ENCODE assay signal across 16 mouse cellular contexts in the genomic region with DNA sequence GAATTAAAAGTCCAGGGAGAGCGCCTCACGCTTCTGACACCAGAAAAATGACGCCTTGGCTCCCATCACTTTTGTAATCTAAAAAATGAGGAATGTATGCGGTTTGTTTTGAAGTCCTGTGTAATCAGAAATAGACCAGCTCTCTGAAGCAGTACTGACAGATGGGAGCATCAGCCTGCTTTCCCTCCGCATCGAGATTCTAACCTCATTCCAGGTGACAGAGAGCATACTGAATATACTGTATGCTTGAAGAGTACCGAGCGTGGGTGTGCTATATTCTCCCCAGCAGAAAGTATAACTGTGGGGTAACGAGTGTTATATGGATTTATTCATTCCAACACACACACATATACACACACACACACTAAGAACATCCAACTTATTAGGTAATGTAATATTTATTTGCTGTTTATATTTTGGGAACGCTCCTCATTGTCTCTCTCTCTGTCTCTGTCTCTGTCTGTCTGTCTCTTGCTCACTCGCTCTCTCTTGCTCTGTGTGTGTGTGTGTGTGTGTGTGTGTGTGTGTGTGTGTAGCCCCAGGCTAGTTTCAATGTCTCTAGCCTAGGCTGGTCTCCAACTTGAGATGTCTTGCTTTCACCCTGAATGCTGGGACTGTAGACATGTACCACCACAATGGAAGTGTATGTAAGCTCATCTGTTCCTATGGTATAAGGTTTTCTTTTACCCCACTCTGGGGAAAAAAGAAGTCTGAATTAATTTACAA.
DNase-seq lines count a peak whose midpoint lies in the region; ATAC-seq and TF ChIP-seq lines count a peak whose summit lies in the region.
"Had no signal": no experiment of that assay in that cellular context is flagged by ENCODE, and none has a peak within 500 bp of the region (broad histone marks: within the 10 kb centered on the region; RNA-seq: fewer than 3 reads in every experiment).

No protein-coding gene starts in this region.

- ATAC-seq in frontal cortex, adult (ENCODE audit: low TSS enrichment), result peak; percentile 63
- peak; percentile 12; the same call in 1 of the 2 replicates for ATAC-seq in midbrain, embryonic 11.5 days (ENCODE audit: low FRiP score)
- peak; percentile 7; the same call in 1 of the 2 replicates for ATAC-seq in hindbrain, embryonic 15.5 days (ENCODE audit: low FRiP score, low read depth)
- ATAC-seq in midbrain, postnatal 0 days (ENCODE audit: low FRiP score), result peak; percentile 62; the same call in 1 of the 2 replicates

- no peaks in the 10 kb centered on the region for H3K9me3 ChIP-seq in midbrain, embryonic 11.5 days (ENCODE audit: control insufficient read depth, low read length)
- no peaks in the 10 kb centered on the region for H3K9me3 ChIP-seq in midbrain, embryonic 10.5 days (replicated peaks)
- no peaks in the 10 kb centered on the region for H3K9me3 ChIP-seq in hindbrain, embryonic 15.5 days
- no peaks in the 10 kb centered on the region for H3K9me3 ChIP-seq in midbrain, postnatal 0 days (ENCODE audit: low read length)
- H3K9me3 ChIP-seq: embryonic facial prominence, embryonic 13.5 days; kidney, embryonic 15.5 days; neural tube, embryonic 13.5 days had no signal

- no peak overlapping the region for H3K27ac ChIP-seq in midbrain, embryonic 11.5 days (ENCODE audit: low read depth, low read length)
- H3K27ac ChIP-seq in midbrain, embryonic 10.5 days (replicated peaks), result no peak overlapping the region
- 0 out of 2 replicates have a peak overlapping the region, but pooled peaks have one; percentile 43 for H3K27ac ChIP-seq in hindbrain, embryonic 15.5 days (replicated peaks)
- H3K27ac ChIP-seq in midbrain, postnatal 0 days (ENCODE audit: low read depth, low read length), result no peak overlapping the region
- H3K27ac ChIP-seq: embryonic facial prominence, embryonic 13.5 days; kidney, embryonic 15.5 days; neural tube, embryonic 13.5 days had no signal

- H3K27me3 ChIP-seq in midbrain, embryonic 11.5 days (ENCODE audit: control insufficient read depth, insufficient read depth, low read length), result no peaks in the 10 kb centered on the region
- no peaks in the 10 kb centered on the region for H3K27me3 ChIP-seq in midbrain, embryonic 10.5 days (ENCODE audit: low read depth, poor library complexity, severe bottlenecking)
- no peaks in the 10 kb centered on the region for H3K27me3 ChIP-seq in hindbrain, embryonic 15.5 days
- H3K27me3 ChIP-seq in midbrain, postnatal 0 days (ENCODE audit: insufficient read depth, low read length), result no peaks in the 10 kb centered on the region
- H3K27me3 ChIP-seq: embryonic facial prominence, embryonic 13.5 days; kidney, embryonic 15.5 days; neural tube, embryonic 13.5 days had no signal

- no peak overlapping the region for H3K9ac ChIP-seq in midbrain, embryonic 11.5 days (ENCODE audit: low read length)
- H3K9ac ChIP-seq in hindbrain, embryonic 15.5 days, result no peak overlapping the region
- no peak overlapping the region for H3K9ac ChIP-seq in midbrain, postnatal 0 days (replicated peaks; ENCODE audit: low read length, poor library complexity, severe bottlenecking)
- H3K9ac ChIP-seq: embryonic facial prominence, embryonic 13.5 days; kidney, embryonic 15.5 days; neural tube, embryonic 13.5 days had no signal

- H3K4me2 ChIP-seq in midbrain, embryonic 11.5 days, result no peak overlapping the region
- H3K4me2 ChIP-seq in hindbrain, embryonic 15.5 days, result no peak overlapping the region
- H3K4me2 ChIP-seq in midbrain, postnatal 0 days (ENCODE audit: low read depth, low read length, poor library complexity, severe bottlenecking), result no peak overlapping the region
- H3K4me2 ChIP-seq: embryonic facial prominence, embryonic 13.5 days; kidney, embryonic 15.5 days; neural tube, embryonic 13.5 days had no signal

- H3K36me3 ChIP-seq in midbrain, embryonic 11.5 days (ENCODE audit: control insufficient read depth, insufficient read depth, low read length), result no peaks in the 10 kb centered on the region
- peaks cover 12% of the 10 kb centered on the region; the same call in 1 of the 2 replicates for H3K36me3 ChIP-seq in midbrain, embryonic 10.5 days
- H3K36me3 ChIP-seq in hindbrain, embryonic 15.5 days, result no peaks in the 10 kb centered on the region
- H3K36me3 ChIP-seq in midbrain, postnatal 0 days (ENCODE audit: insufficient read depth, low read length), result 0 out of 2 replicates have a peak, but pooled peaks cover 3% of the 10 kb centered on the region
- H3K36me3 ChIP-seq: embryonic facial prominence, embryonic 13.5 days; kidney, embryonic 15.5 days had no signal

- DNase-seq in frontal cortex, postnatal 25 days (ENCODE audit: low spot score in 2 of 2), result no peak
- no peak for DNase-seq in midbrain, embryonic 11.5 days (ENCODE audit: low spot score, missing footprints)
- DNase-seq in midbrain, embryonic 10.5 days (ENCODE audit: low spot score), result no peak
- DNase-seq in midbrain, postnatal 0 days (ENCODE audit: low spot score), result no peak
- no peak for DNase-seq in adrenal gland, postnatal 25 days
- DNase-seq: cerebellum, adult 11 months; cerebellum, postnatal 36 days; gastrocnemius, postnatal 10 days; lung, postnatal 14 days; spleen, adult 18-20 months; thymus, postnatal 25 days had no signal

- no peak for TF ChIP-seq CTCF in midbrain, postnatal 0 days (IDR thresholded peaks at IDR 0.05)

- WGBS in midbrain, embryonic 11.5 days, result 92% methylated on average over 11 of the region's 11 CpGs
- WGBS in midbrain, embryonic 10.5 days, result 92% methylated on average over 11 of the region's 11 CpGs
- WGBS in hindbrain, embryonic 15.5 days, result 83% methylated on average over 11 of the region's 11 CpGs
- 73% methylated on average over 11 of the region's 11 CpGs for WGBS in midbrain, postnatal 0 days

- peaks cover 2% of the 10 kb centered on the region; the same call in 1 of the 2 replicates for H3K4me1 ChIP-seq in midbrain, embryonic 11.5 days (ENCODE audit: control insufficient read depth, insufficient read depth, low read length)
- peaks cover 10% of the 10 kb centered on the region for H3K4me1 ChIP-seq in midbrain, embryonic 10.5 days
- H3K4me1 ChIP-seq in hindbrain, embryonic 15.5 days (replicated peaks), result peaks cover 24% of the 10 kb centered on the region
- H3K4me1 ChIP-seq in midbrain, postnatal 0 days (ENCODE audit: insufficient read depth, low read length), result 0 out of 2 replicates have a peak, but pooled peaks cover 3% of the 10 kb centered on the region

- H3K4me3 ChIP-seq in midbrain, embryonic 11.5 days (ENCODE audit: low read depth, low read length), result no peak overlapping the region
- no peak overlapping the region for H3K4me3 ChIP-seq in midbrain, embryonic 10.5 days
- H3K4me3 ChIP-seq in hindbrain, embryonic 15.5 days, result no peak overlapping the region
- no peak overlapping the region for H3K4me3 ChIP-seq in midbrain, postnatal 0 days (ENCODE audit: low read depth, low read length)
- H3K4me3 ChIP-seq: embryonic facial prominence, embryonic 13.5 days; kidney, embryonic 15.5 days; neural tube, embryonic 13.5 days had no signal

Comparison
In these comparisons a context has a peak if more than half of its experiments do, and no peak if none do; other contexts are left out.
1. ATAC-seq: peak in every context shown above with its lines; median percentile 63 in frontal cortex, adult; 62 in midbrain, postnatal 0 days; 12 in midbrain, embryonic 11.5 days; 7 in hindbrain, embryonic 15.5 days.